Mouse (Mus musculus): ENCODE results near the gene Apoc4. TPM values are rescaled to one million over a fixed set of nuclear protein-coding genes. Genes with fewer than 3 reads are reported as not detected.

Gene Apoc4
- polyA plus RNA-seq, 1 experiment = not detected

DNA sequence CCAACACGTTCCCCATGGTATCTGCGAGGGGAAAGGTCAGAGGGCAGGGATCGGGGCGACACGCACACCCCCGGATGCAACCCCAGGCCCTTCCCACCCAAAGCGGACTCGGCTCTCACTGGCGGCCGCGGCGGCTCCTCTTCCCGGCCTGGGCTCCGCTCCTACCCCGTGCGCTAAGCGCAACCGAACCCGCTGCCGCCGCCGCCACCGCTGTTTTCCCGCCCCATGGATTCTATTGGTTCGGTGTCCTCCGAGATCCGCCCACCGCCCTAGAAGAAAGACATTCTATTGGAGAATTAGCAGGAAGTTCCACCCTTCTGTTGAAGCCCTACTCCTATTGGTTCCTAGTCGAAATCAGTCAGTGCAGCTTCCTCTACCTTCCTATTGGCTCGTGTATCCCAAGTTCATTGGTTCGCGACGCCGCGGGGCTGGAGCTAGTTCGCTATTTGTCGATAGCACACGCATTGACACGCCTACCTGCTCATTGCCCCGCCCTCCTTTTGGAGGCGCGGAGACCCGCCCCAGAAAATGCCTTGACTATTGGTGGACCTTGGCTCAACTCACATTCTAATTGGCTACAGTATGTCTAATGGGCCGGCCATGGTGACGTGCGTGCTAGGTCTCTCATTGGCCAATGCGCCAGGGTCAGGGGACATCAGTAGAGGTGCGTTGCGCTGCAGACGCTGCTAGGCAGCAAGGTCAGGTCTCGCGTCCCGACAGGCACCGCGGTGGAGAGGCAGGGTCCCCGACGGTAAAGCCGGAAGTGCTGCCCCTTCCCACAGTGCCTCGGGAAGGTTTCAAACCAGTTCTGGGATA lies 34.2 kb upstream of the Apoc4 start, which contains the start of gene Tomm40:
TSS of gene Tomm40 (minus strand) at position 200 of the 816 bp plus-strand sequence.
- TF ChIP-seq POLR2A (IDR thresholded peaks at IDR 0.05; ENCODE audit: borderline replicate concordance, low read depth, low read length) (no peak), CTCF (IDR thresholded peaks at IDR 0.05; ENCODE audit: low read depth, low read length) (no peak)
- Histone ChIP-seq H3K4me1 (ENCODE audit: control insufficient read depth, insufficient read depth, low read length) (peaks cover 15% of the 10 kb centered on the region), H3K27ac (ENCODE audit: insufficient read depth, low read depth, low read length) (peak within 1 kb of the TSS; percentile 72), H3K4me3 (ENCODE audit: insufficient read depth, low read length) (peak within 1 kb of the TSS; percentile 97)

DNA sequence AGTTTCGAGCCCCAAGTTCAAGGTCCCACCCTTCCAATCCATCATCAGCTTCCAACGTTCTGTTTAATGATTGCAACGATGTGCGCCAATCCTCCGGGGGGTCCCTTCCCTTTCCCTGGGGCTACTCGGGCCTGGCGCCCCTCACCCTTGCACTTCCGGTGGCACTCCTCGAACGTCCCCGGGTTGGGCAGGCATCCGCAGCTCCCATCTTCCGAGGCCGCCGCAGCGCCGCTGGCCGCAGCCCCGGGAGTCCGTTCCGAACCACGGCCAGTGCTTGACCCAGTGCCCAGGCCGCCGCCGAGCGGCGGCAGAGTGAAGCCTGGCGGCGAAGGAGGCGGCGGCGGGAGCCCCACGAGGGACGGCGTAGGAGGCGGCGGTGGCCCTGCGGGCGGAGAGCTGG lies 33.6 kb upstream of the Apoc4 start:
- peak overlapping the region; percentile 97 for H3K4me3 ChIP-seq (ENCODE audit: insufficient read depth, low read length)
- TF ChIP-seq POLR2A (IDR thresholded peaks at IDR 0.05; ENCODE audit: borderline replicate concordance, low read depth, low read length) (no peak), CTCF (IDR thresholded peaks at IDR 0.05; ENCODE audit: low read depth, low read length) (no peak)
- H3K4me1 ChIP-seq (ENCODE audit: control insufficient read depth, insufficient read depth, low read length) = peaks cover 15% of the 10 kb centered on the region
- peak overlapping the region; percentile 62 for H3K27ac ChIP-seq (ENCODE audit: insufficient read depth, low read depth, low read length)

DNA sequence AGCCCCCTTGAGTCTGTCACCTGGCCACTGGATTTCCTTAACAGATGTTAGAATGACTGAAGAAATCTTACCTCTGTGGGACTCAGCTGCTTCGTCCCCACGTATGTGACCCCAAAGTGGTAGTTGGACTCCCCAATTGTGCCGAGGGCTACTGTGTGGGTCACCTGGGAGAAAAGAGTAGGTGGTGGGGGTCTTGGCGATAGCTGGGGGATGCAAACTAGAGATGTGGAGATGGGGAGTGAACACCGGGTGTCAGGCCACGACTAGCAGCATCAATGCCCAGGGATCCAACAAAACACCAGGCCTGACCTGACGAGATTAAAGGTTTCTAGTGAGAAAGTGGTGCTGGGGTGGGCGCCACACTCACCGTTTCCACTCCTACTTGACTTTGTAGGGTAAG lies 32.3 kb upstream of the Apoc4 start:
- Histone ChIP-seq H3K27ac (ENCODE audit: insufficient read depth, low read depth, low read length) (no peak overlapping the region), H3K4me1 (ENCODE audit: control insufficient read depth, insufficient read depth, low read length) (peaks cover 13% of the 10 kb centered on the region), H3K4me3 (ENCODE audit: insufficient read depth, low read length) (no peak overlapping the region)
- TF ChIP-seq POLR2A (IDR thresholded peaks at IDR 0.05; ENCODE audit: borderline replicate concordance, low read depth, low read length) = no peak
- TF ChIP-seq CTCF (IDR thresholded peaks at IDR 0.05; ENCODE audit: low read depth, low read length) = no peak

DNA sequence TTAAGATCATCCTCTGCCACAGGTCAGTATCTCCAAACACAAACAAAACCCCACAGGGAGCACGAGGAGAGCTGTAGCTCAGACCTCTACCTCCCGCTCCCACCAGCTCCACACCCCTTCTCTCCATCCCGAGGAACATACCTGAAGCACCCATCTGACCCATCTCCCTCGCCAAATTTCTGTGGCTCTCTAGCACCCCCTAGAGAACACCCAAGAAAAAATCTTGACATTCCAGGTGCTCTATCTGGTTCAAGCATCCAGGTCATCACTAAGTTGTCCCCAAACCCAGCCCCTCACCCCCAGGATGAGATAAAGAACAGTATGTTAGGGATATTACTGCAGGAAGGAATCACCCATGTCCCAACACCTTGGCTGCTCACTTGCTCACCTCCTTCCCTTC lies 31.9 kb upstream of the Apoc4 start:
- TF ChIP-seq POLR2A (IDR thresholded peaks at IDR 0.05; ENCODE audit: borderline replicate concordance, low read depth, low read length) (no peak), CTCF (IDR thresholded peaks at IDR 0.05; ENCODE audit: low read depth, low read length) (peak; percentile 60)
- peaks cover 11% of the 10 kb centered on the region for H3K4me1 ChIP-seq (ENCODE audit: control insufficient read depth, insufficient read depth, low read length)
- H3K27ac ChIP-seq (ENCODE audit: insufficient read depth, low read depth, low read length) = no peak overlapping the region
- H3K4me3 ChIP-seq (ENCODE audit: insufficient read depth, low read length) = no peak overlapping the region

DNA sequence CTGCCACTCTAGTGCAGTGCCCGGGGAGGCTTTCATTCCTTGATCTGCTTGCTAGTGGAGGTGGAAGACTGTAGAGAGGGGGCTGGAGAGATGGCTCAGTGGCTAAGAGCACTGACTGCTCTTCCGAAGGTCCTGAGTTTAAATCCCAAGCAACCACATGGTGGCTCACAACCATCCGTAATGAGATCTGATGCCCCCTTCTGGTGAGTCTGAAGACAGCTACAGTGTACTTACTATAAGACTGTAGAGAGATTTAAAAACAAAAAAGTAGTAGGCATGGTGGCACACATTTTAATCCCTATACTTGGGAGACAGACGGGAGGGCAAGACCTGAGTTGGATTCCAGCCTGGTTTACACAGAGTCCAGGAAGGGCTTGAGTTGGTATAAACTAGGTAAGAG lies 31.1 kb upstream of the Apoc4 start:
- no peak for TF ChIP-seq POLR2A (IDR thresholded peaks at IDR 0.05; ENCODE audit: borderline replicate concordance, low read depth, low read length)
- peak; percentile 26; the same call in 1 of the 2 replicates for TF ChIP-seq CTCF (IDR thresholded peaks at IDR 0.05; ENCODE audit: low read depth, low read length)
- Histone ChIP-seq H3K4me3 (ENCODE audit: insufficient read depth, low read length) (no peak overlapping the region), H3K27ac (ENCODE audit: insufficient read depth, low read depth, low read length) (no peak overlapping the region), H3K4me1 (ENCODE audit: control insufficient read depth, insufficient read depth, low read length) (peaks cover 11% of the 10 kb centered on the region)

DNA sequence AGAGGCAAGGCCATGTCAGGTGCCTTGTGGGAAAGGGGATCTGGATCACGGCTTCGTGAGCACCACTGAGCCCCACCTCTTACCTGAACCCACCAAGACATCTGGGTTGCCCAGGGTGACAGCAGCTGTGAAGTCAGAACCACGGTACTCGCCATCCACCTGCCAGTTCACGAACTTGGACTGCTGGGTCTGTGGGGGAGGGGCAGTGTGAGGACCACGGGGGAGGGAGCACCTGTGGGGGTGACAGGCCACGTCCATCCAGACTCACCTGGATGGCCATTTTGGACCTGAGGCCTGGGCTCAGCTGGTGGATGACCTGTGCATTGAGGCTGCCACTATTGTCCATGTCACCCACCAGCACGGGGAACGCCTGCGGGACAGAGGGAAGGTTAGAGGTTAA lies 29.4 kb upstream of the Apoc4 start:
- H3K4me3 ChIP-seq (ENCODE audit: insufficient read depth, low read length) = no peak overlapping the region
- no peak overlapping the region for H3K27ac ChIP-seq (ENCODE audit: insufficient read depth, low read depth, low read length)
- peaks cover 6% of the 10 kb centered on the region; the same call in 1 of the 2 replicates for H3K4me1 ChIP-seq (ENCODE audit: control insufficient read depth, insufficient read depth, low read length)
- no peak for TF ChIP-seq CTCF (IDR thresholded peaks at IDR 0.05; ENCODE audit: low read depth, low read length)
- TF ChIP-seq POLR2A (IDR thresholded peaks at IDR 0.05; ENCODE audit: borderline replicate concordance, low read depth, low read length) = no peak

DNA sequence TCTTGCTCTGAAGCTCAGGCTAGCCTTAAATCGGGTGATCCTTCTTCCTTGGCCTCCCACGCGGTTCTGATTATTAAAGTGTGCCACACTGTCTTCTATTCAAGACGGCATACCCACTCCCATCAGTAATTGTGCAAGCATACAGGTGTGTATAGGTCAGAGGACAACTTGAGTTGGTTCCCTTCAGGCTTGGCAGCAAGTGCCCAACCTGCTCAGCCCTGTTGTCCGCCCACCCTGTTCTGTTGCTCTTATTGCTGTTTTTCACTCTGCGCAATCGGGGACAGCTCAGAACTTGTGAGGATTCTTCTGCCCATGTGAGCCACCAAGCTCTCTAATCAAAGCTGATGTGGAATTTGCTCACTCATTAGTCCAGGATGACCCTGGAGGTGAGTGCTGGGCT lies 24.0 kb upstream of the Apoc4 start:
- Histone ChIP-seq H3K4me3 (ENCODE audit: insufficient read depth, low read length) (no peak overlapping the region), H3K4me1 (ENCODE audit: control insufficient read depth, insufficient read depth, low read length) (peaks cover 7% of the 10 kb centered on the region), H3K27ac (ENCODE audit: insufficient read depth, low read depth, low read length) (no peak overlapping the region)
- no peak for TF ChIP-seq POLR2A (IDR thresholded peaks at IDR 0.05; ENCODE audit: borderline replicate concordance, low read depth, low read length)
- no peak for TF ChIP-seq CTCF (IDR thresholded peaks at IDR 0.05; ENCODE audit: low read depth, low read length)

DNA sequence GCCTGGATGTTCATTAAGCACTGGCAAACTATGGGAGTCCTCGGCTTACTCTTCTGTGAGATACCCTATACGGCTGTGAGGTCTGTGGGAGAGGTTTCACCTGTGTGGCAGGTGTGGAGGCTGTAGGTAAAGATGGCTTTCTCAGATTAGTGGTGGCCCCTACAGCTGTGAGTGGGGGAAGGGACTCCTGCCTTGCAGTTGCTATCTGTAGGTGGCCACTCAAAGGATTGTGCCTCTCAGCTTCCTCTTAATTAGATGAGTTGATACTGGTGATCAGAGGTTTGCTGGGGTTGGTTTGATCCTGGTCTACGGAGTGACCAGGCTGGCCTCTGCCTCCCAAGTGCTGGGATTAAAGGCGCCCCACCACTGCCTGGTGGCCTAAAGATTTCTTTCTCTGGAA lies 23.2 kb upstream of the Apoc4 start:
- H3K4me1 ChIP-seq (ENCODE audit: control insufficient read depth, insufficient read depth, low read length) = peaks cover 13% of the 10 kb centered on the region
- H3K27ac ChIP-seq (ENCODE audit: insufficient read depth, low read depth, low read length) = no peak overlapping the region
- TF ChIP-seq POLR2A (IDR thresholded peaks at IDR 0.05; ENCODE audit: borderline replicate concordance, low read depth, low read length) (no peak), CTCF (IDR thresholded peaks at IDR 0.05; ENCODE audit: low read depth, low read length) (no peak)
- H3K4me3 ChIP-seq (ENCODE audit: insufficient read depth, low read length) = no peak overlapping the region

DNA sequence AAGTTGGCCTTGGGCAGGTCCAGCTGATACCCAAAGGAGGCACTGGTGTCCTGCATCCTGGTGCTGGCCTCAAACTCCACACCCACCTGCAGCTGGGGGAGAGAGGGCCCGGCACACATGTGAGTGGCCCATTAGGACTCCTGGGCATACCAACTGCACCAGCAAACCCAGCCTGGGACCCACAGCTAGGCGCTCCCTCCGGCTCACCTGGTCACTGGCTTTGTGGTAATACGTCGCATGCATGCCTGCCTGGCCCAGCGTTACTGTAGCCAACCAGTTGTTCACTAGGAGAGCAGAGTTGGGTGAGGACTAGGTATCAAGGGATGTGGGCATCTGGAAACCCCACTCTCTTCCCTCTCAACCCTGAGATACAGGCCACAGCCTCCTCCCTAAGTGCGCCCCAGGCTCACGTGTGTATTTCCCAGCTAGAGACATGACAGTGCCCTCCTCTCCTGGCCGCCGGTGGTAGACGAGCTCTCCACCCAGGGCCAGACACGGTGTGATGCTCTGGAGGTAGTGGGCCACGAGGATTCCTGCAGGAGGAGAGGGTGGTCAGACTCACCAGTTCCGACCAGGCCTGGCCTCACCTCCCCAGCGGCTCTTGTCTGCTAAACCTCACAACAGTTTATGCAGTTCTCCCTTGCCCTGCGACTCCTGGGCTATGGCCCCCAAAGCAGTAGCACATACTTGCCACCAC lies 21.7 kb upstream of the Apoc4 start:
- TF ChIP-seq CTCF (IDR thresholded peaks at IDR 0.05; ENCODE audit: low read depth, low read length) (no peak), POLR2A (IDR thresholded peaks at IDR 0.05; ENCODE audit: borderline replicate concordance, low read depth, low read length) (no peak)
- Histone ChIP-seq H3K27ac (ENCODE audit: insufficient read depth, low read depth, low read length) (no peak overlapping the region), H3K4me1 (ENCODE audit: control insufficient read depth, insufficient read depth, low read length) (peaks cover 16% of the 10 kb centered on the region), H3K4me3 (ENCODE audit: insufficient read depth, low read length) (no peak overlapping the region)
